Comparison of ENCODE assay signal across 7 mouse cellular contexts in genomic region chr3:145576482-145576822, GRCm38 (mm10). TPM values are rescaled to one million over a fixed set of nuclear protein-coding genes. Genes with fewer than 3 reads are reported as not detected.
DNase-seq lines count a peak whose midpoint lies in the region; ATAC-seq and TF ChIP-seq lines count a peak whose summit lies in the region.

No protein-coding gene starts in this region.

- H3K27ac ChIP-seq in forebrain, postnatal 0 days (ENCODE audit: low read depth, low read length) = peak overlapping the region; percentile 68
- peak overlapping the region; percentile 4; the same call in 1 of the 2 replicates for H3K27ac ChIP-seq in macrophage

- H3K79me2 ChIP-seq in macrophage (ENCODE audit: inconsistent target) = peaks cover 14% of the 10 kb centered on the region

- peak overlapping the region; percentile 82 for H3K4me2 ChIP-seq in forebrain, postnatal 0 days (ENCODE audit: low read depth)

- no peak for TF ChIP-seq CTCF in E14TG2a.4 (conservative IDR thresholded peaks at IDR 0.05; ENCODE audit: low read length)
- TF ChIP-seq CTCF in forebrain, postnatal 0 days (IDR thresholded peaks at IDR 0.05; ENCODE audit: low read depth) = no peak

- H3K4me1 ChIP-seq in E14TG2a.4 (replicated peaks; ENCODE audit: low read depth, low read length) = peaks cover 36% of the 10 kb centered on the region
- peaks cover 9% of the 10 kb centered on the region for H3K4me1 ChIP-seq in forebrain, postnatal 0 days (ENCODE audit: insufficient read depth)

- no peaks in the 10 kb centered on the region for H3K9me3 ChIP-seq in E14TG2a.4 (ENCODE audit: low read length)
- no peaks in the 10 kb centered on the region for H3K9me3 ChIP-seq in forebrain, postnatal 0 days (ENCODE audit: low read length)

- ATAC-seq in CD4-positive, CD25-positive, alpha-beta regulatory T cell, adult 4 months = peak; percentile 34
- no peak for ATAC-seq in forebrain, postnatal 0 days

- peak overlapping the region; percentile 97 for H3K4me3 ChIP-seq in E14TG2a.4 (replicated peaks; ENCODE audit: low read length)
- H3K4me3 ChIP-seq in forebrain, postnatal 0 days (ENCODE audit: low read depth, low read length) = peak overlapping the region; percentile 65
- H3K4me3 ChIP-seq in macrophage (ENCODE audit: inconsistent target) = peak overlapping the region; percentile 73

- peak overlapping the region; percentile 71 for H3K9ac ChIP-seq in forebrain, postnatal 0 days

- H3K27me3 ChIP-seq in E14TG2a.4 (ENCODE audit: insufficient read depth, low read length) = no peaks in the 10 kb centered on the region
- no peaks in the 10 kb centered on the region for H3K27me3 ChIP-seq in forebrain, postnatal 0 days (ENCODE audit: insufficient read depth, low read length)

- under 1% methylated on average over 11 of the region's 11 CpGs for WGBS in forebrain, postnatal 0 days
- WGBS in macrophage (ENCODE audit: missing documents) = 1% methylated on average over 11 of the region's 11 CpGs

- DNase-seq in forebrain, postnatal 0 days = no peak
- no peak for DNase-seq in frontal cortex, postnatal 14 days (ENCODE audit: low spot score in 2 of 2)
- DNase-seq in cerebellum, adult 18-20 months = no peak
- no peak for DNase-seq in embryo, embryonic 10 days (ENCODE audit: low spot score)

- H3K36me3 ChIP-seq in E14TG2a.4 (ENCODE audit: insufficient read depth, low read length) = peaks cover 45% of the 10 kb centered on the region
- H3K36me3 ChIP-seq in forebrain, postnatal 0 days (ENCODE audit: insufficient read depth) = peaks cover 11% of the 10 kb centered on the region
- peaks cover 6% of the 10 kb centered on the region for H3K36me3 ChIP-seq in macrophage (ENCODE audit: inconsistent target)

RNA-seq across cellular contexts. Expression of gene Znhit6, which starts 0.4 kb away (rescaled TPM):
- polyA plus RNA-seq in CD4-positive, CD25-positive, alpha-beta regulatory T cell, adult 4 months (2017; shearing (Covaris generic)) = 10 to 100 TPM; 27.5 to 32.0 TPM
- 7.5 and 15.8 TPM in 2 replicates for total RNA-seq in forebrain, postnatal 0 days (2014; rRNA removed)
- 30.7 and 32.6 TPM in 2 replicates for polyA plus RNA-seq in forebrain, postnatal 0 days (2015; fragmentation: Nextera tagmentation; extraction: Ambion mirVana)
- total RNA-seq in macrophage (2018; cell fraction: chromatin; rRNA removed) = 10 to 100 TPM in 19 of 26 experiments, 1 to 10 TPM in 7; 2.2 to 28.2 (median 16.7) TPM
- 10 to 100 TPM in 9 of 26 experiments, 1 to 10 TPM in 17; 5.2 to 11.7 (median 9.6) TPM for total RNA-seq in macrophage (2018; cell fraction: cytosol; rRNA removed)
- 10 to 100 TPM in 12 of 26 experiments, 1 to 10 TPM in 14; 2.8 to 23.5 (median 9.8) TPM for total RNA-seq in macrophage (2018; cell fraction: nucleus; rRNA removed)
- polyA plus RNA-seq in macrophage (2018) = 7.6 to 20.9 TPM (median 10.3 TPM) in 3 replicates
